Mouse (Mus musculus) neural tube, embryonic 15.5 days (tissue): ENCODE measurements around the gene Bbx. TPM values are rescaled to one million over a fixed set of nuclear protein-coding genes. Genes with fewer than 3 reads are reported as not detected.

Experiments used
- ATAC-seq: fragments of 200-750 bp; cut with Nextera tagmentation; 2 replicates; pipeline ENCODE4 v1.8.0; 2017; ENCODE audit warnings: mild to moderate bottlenecking, moderate TSS enrichment, moderate library complexity; ENCODE audit not compliant: low FRiP score
- H3K27ac ChIP-seq: fragments of 300-500 bp; sonication (generic); replicated peaks from 2 replicates; pipeline ENCODE4 v1.5.1; 2015; ENCODE audit warnings: mild to moderate bottlenecking, inconsistent platforms
- H3K27me3 ChIP-seq: fragments of 300-500 bp; sonication (generic); replicated peaks from 2 replicates; pipeline ENCODE4 v1.6.1; 2015; ENCODE audit warnings: inconsistent platforms
- H3K36me3 ChIP-seq: fragments of 300-500 bp; sonication (generic); 2 replicates; pipeline ENCODE4 v1.6.1; 2015; ENCODE audit warnings: inconsistent platforms
- H3K4me1 ChIP-seq: fragments of 300-500 bp; sonication (generic); 2 replicates; pipeline ENCODE4 v1.6.1; 2015; ENCODE audit warnings: inconsistent platforms
- H3K4me2 ChIP-seq: fragments of 300-500 bp; sonication (generic); 2 replicates; pipeline ENCODE4 v1.6.1; 2015; ENCODE audit warnings: inconsistent platforms, mild to moderate bottlenecking, moderate library complexity
- H3K4me3 ChIP-seq: fragments of 300-500 bp; sonication (generic); replicated peaks from 2 replicates; pipeline ENCODE4 v1.5.1; 2015; ENCODE audit warnings: mild to moderate bottlenecking, inconsistent platforms
- H3K9ac ChIP-seq: fragments of 300-500 bp; sonication (generic); replicated peaks from 2 replicates; pipeline ENCODE4 v1.6.1; 2015; ENCODE audit warnings: mild to moderate bottlenecking, inconsistent platforms
- H3K9me3 ChIP-seq: fragments of 300-500 bp; sonication (generic); replicated peaks from 2 replicates; pipeline ENCODE4 v1.6.1; 2016; ENCODE audit warnings: inconsistent platforms
- WGBS: fragments of 180-500 bp; shearing (Covaris S2); methylation state at CpG from one replicate; pipeline ENCODE4 v1.1.7; 2015; ENCODE audit warnings: mixed read lengths; 5-methylcytosine and 5-hydroxymethylcytosine counted together
- polyA plus RNA-seq: library from polyadenylated mRNA; unstranded; fragments of >200 nt; fragmentation: Nextera tagmentation; extraction: Ambion mirVana; gene quantifications from 2 replicates; pipeline ENCODE4 v1.2.1, GENCODE M21; 2015

The Bbx gene
- polyA plus RNA-seq, 1 experiment from 2014 or later = 15.4 TPM

- Histone ChIP-seq H3K27ac (no peak overlapping the region), H3K9me3 (no peaks in the 10 kb centered on the region), H3K9ac (no peak overlapping the region), H3K36me3 (no peaks in the 10 kb centered on the region), H3K4me1 (no peaks in the 10 kb centered on the region), H3K4me3 (no peak overlapping the region), H3K27me3 (no peaks in the 10 kb centered on the region), H3K4me2 (no peak overlapping the region)
- ATAC-seq = no peak
Observed at GRCm38 (mm10) chr16:50261741-50262140, 170.4 kb downstream of the Bbx start.

DNA sequence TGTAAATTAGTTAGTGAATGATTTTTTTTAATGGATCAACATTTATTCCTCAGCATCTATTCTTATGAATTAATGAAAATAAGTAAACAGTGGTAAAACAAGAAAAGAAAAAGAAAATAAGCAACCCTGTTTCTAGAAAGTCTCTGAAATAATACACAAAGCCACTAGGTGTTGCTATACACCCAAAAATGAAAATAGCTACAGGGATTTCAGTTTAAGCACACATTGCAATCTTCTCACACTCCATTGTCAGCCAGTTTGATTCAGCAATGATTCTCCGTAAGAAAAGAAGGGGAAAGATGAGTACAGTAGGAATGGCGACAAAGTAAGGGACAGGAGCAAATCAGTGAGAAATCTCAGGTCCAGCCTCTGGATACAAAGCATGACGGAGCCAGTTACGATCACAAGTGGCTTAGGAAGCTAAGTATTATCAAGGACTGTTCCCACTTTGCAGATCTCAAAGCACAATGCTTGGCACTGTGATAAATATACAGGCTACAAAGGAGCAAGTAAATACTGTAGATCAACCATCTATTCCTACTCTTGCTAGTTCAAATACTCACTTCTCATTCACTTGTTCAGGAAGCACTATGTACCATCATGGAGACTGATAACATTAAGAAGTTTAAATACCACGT lies 177.5 kb downstream of the Bbx start:
- H3K9ac ChIP-seq = no peak overlapping the region
- no peak overlapping the region for H3K27ac ChIP-seq
- H3K9me3 ChIP-seq = no peaks in the 10 kb centered on the region
- peaks cover 3% of the 10 kb centered on the region; the same call in 1 of the 2 replicates for H3K4me1 ChIP-seq
- H3K27me3 ChIP-seq = no peaks in the 10 kb centered on the region
- 66% methylated on average over 5 of the region's 5 CpGs for WGBS
- no peaks in the 10 kb centered on the region for H3K36me3 ChIP-seq
- no peak; the same call in 1 of the 2 replicates for ATAC-seq
- H3K4me2 ChIP-seq = no peak overlapping the region
- H3K4me3 ChIP-seq = no peak overlapping the region

- WGBS = 87% methylated on average over 6 of the region's 6 CpGs
- Histone ChIP-seq H3K27ac (no peak overlapping the region), H3K4me2 (no peak overlapping the region), H3K9ac (no peak overlapping the region), H3K4me3 (no peak overlapping the region), H3K9me3 (no peaks in the 10 kb centered on the region), H3K36me3 (no peaks in the 10 kb centered on the region), H3K27me3 (no peaks in the 10 kb centered on the region), H3K4me1 (peaks cover 3% of the 10 kb centered on the region; the same call in 1 of the 2 replicates)
- ATAC-seq = no peak
Observed at GRCm38 (mm10) chr16:50251417-50251975, 180.7 kb downstream of the Bbx start.

- no peak for ATAC-seq
- H3K4me3 ChIP-seq = no peak overlapping the region
- H3K9me3 ChIP-seq = no peaks in the 10 kb centered on the region
- no peak overlapping the region for H3K9ac ChIP-seq
- H3K4me1 ChIP-seq = peaks cover 3% of the 10 kb centered on the region; the same call in 1 of the 2 replicates
- H3K36me3 ChIP-seq = no peaks in the 10 kb centered on the region
- 41% methylated on average over 5 of the region's 5 CpGs for WGBS
- no peak overlapping the region for H3K4me2 ChIP-seq
- H3K27me3 ChIP-seq = no peaks in the 10 kb centered on the region
- no peak overlapping the region for H3K27ac ChIP-seq
Observed at GRCm38 (mm10) chr16:50250469-50250868, 181.7 kb downstream of the Bbx start.

DNA sequence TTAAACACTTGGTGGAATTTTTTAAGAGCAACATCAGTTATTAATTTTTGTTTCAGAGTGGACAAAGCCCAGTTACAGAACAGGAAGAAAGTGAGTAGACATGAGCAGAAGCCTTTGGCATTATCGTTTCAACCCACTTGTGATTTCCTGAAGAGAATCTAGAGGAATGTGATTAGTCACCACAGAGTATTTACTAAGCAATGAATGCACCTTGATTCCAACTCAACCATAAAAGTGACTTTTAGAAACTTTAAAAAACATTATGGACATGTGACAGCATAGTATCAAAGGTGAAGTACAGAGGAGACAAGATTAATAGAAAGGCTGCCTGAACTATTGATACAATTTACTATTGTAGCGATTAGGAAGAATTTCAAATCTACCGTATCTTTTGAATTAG lies 183.2 kb downstream of the Bbx start:
- Histone ChIP-seq H3K27me3 (no peaks in the 10 kb centered on the region), H3K27ac (no peak overlapping the region), H3K9ac (no peak overlapping the region), H3K4me2 (no peak overlapping the region), H3K4me3 (no peak overlapping the region), H3K36me3 (no peaks in the 10 kb centered on the region), H3K4me1 (no peaks in the 10 kb centered on the region), H3K9me3 (no peaks in the 10 kb centered on the region)
- 95% methylated on average over 3 of the region's 3 CpGs for WGBS
- ATAC-seq = no peak

DNA sequence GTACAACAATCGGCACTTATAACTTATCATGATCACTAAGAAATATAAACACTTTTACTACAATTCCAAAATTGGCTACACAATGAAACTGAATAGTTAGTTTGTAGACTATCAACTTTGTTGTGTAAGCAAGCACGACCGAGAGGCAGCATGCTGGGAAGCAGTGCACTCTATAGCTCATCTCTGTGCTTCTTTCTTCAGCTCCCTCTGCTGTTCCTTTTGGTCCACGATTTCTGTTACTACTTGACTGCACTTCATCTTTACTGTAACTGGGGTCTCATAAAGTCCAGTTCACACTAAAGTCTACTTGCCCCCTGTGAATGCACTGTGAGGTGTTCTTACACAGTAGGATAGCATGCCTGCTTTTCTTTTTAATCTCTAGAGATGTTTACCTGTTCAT lies 189.7 kb downstream of the Bbx start:
- H3K9me3 ChIP-seq = no peaks in the 10 kb centered on the region
- WGBS = 77% methylated on average over 4 of the region's 4 CpGs

DNA sequence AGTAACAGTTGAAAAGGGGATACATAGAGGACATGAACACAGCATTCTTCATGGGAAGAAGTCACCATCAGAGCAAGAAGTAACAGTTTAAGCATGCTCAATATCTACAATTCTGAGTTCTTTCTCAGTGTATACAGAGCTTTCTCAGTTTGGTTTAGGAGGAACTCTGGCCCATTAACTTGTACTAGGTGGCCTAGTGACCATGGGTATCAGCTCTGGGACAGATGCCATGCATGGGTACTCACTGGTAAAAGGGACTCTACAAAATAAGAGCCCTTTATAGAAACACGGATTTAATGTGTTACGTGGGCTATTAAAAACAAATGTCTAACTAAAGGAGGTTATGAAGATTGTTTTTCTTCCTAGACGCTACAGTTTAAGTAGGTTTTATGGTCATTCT lies 190.6 kb downstream of the Bbx start:
- no peaks in the 10 kb centered on the region for H3K9me3 ChIP-seq
- ATAC-seq = no peak
- H3K27me3 ChIP-seq = no peaks in the 10 kb centered on the region
- no peak overlapping the region for H3K4me3 ChIP-seq
- H3K4me2 ChIP-seq = no peak overlapping the region
- H3K4me1 ChIP-seq = no peaks in the 10 kb centered on the region
- H3K27ac ChIP-seq = no peak overlapping the region
- 97% methylated on average over 3 of the region's 3 CpGs for WGBS
- no peaks in the 10 kb centered on the region for H3K36me3 ChIP-seq
- H3K9ac ChIP-seq = no peak overlapping the region

More for the DNA sequence above, 189.7 kb downstream of the Bbx start:
- H3K4me3 ChIP-seq = no peak overlapping the region
- H3K4me2 ChIP-seq = no peak overlapping the region
- H3K27me3 ChIP-seq = no peaks in the 10 kb centered on the region
- H3K36me3 ChIP-seq = no peaks in the 10 kb centered on the region
- ATAC-seq = no peak
- H3K4me1 ChIP-seq = no peaks in the 10 kb centered on the region
- no peak overlapping the region for H3K9ac ChIP-seq
- H3K27ac ChIP-seq = no peak overlapping the region

DNA sequence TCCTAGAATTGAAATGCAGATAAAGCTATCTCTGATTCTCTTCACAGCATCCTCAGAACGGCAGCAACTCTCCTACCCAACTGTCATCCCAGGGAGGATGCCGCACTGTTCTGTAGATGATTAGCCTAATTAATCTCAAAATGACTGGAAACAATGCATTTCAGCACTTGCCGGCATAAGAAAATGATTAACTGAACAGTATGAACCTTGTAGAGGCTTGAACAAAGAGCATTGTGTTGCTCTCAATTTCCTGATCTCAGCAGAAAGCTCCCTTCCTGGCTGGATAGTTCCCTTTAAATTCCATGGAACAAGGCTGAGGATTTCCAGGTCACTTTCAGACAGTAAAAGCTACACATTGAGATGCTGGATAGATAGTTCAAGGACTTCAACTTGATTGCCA lies 197.0 kb downstream of the Bbx start:
- H3K4me1 ChIP-seq = no peaks in the 10 kb centered on the region
- ATAC-seq = no peak
- no peak overlapping the region for H3K27ac ChIP-seq
- no peak overlapping the region for H3K4me2 ChIP-seq
- no peaks in the 10 kb centered on the region for H3K36me3 ChIP-seq
- no peak overlapping the region for H3K4me3 ChIP-seq
- no peak overlapping the region for H3K9ac ChIP-seq
- WGBS = 45% methylated on average over 3 of the region's 3 CpGs
- no peaks in the 10 kb centered on the region for H3K9me3 ChIP-seq
- H3K27me3 ChIP-seq = no peaks in the 10 kb centered on the region

DNA sequence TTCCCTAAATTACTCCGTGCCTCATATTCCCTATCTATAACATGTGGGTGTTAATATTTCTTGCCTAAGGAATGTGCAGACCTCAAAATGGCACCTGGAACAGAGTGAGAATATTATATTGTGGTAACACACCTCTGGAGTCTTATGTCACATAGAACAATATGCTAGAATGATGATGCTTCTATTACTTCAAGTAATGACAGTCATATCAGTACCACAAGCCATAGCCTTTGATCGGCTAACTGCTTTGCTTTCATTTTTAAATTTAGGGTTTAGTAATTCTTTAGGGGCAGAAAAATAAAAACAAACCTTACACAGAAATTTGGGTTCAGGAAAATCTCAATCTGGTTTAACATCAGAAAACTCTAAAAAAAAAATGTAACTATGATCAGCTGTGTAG lies 201.6 kb downstream of the Bbx start:
- no peak overlapping the region for H3K4me3 ChIP-seq
- H3K4me2 ChIP-seq = no peak overlapping the region
- H3K9me3 ChIP-seq = no peaks in the 10 kb centered on the region
- H3K9ac ChIP-seq = no peak overlapping the region
- no peaks in the 10 kb centered on the region for H3K27me3 ChIP-seq
- 94% methylated on average over 2 of the region's 2 CpGs for WGBS
- H3K36me3 ChIP-seq = no peaks in the 10 kb centered on the region
- no peak for ATAC-seq
- H3K4me1 ChIP-seq = no peaks in the 10 kb centered on the region
- H3K27ac ChIP-seq = no peak overlapping the region

- Histone ChIP-seq H3K4me3 (no peak overlapping the region), H3K4me2 (no peak overlapping the region), H3K9me3 (no peaks in the 10 kb centered on the region), H3K36me3 (peaks cover 5% of the 10 kb centered on the region; the same call in 1 of the 2 replicates), H3K27ac (no peak overlapping the region), H3K27me3 (no peaks in the 10 kb centered on the region), H3K9ac (no peak overlapping the region), H3K4me1 (no peaks in the 10 kb centered on the region)
- no peak for ATAC-seq
- 98% methylated on average over 1 of the region's 1 CpGs for WGBS
Observed at GRCm38 (mm10) chr16:50228833-50229232, 203.4 kb downstream of the Bbx start.

GRCm38 (mm10) chr16:50226274-50226673 lies 205.9 kb downstream of the Bbx start:
- Histone ChIP-seq H3K4me1 (no peaks in the 10 kb centered on the region), H3K9me3 (no peaks in the 10 kb centered on the region), H3K27ac (no peak overlapping the region), H3K4me2 (no peak overlapping the region), H3K4me3 (no peak overlapping the region), H3K27me3 (no peaks in the 10 kb centered on the region), H3K36me3 (peaks cover 5% of the 10 kb centered on the region; the same call in 1 of the 2 replicates), H3K9ac (no peak overlapping the region)
- WGBS = 83% methylated on average over 1 of the region's 1 CpGs
- no peak for ATAC-seq

DNA sequence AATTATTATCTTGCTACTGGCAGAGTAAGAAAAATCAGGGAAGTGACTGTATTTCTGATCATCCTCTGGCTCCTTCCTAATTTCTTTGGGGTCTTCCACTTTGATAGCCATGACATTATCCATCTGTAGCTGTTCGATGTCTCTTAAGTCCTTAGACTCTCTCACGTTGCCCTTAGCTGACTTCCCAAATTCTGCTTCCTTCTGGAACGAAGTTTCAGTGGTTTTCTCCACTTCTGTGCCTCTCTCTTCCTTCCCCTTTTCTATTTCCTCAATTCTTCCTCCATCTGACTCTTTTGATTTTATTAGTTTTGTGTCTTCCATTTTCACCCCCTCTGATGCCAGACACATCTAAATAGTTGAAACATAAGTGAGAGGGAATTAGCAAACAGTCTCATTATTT lies 207.2 kb downstream of the Bbx start:
- H3K9me3 ChIP-seq = no peaks in the 10 kb centered on the region
- peaks cover 5% of the 10 kb centered on the region; the same call in 1 of the 2 replicates for H3K36me3 ChIP-seq
- WGBS = 95% methylated on average over 3 of the region's 3 CpGs
- H3K4me3 ChIP-seq = no peak overlapping the region
- H3K4me1 ChIP-seq = no peaks in the 10 kb centered on the region
- H3K27ac ChIP-seq = no peak overlapping the region
- no peak for ATAC-seq
- H3K27me3 ChIP-seq = no peaks in the 10 kb centered on the region
- H3K9ac ChIP-seq = no peak overlapping the region
- no peak overlapping the region for H3K4me2 ChIP-seq
